ENCODE assay signal across 9 mouse cellular contexts in genomic region chr5:142880806-142881516, GRCm38 (mm10). TPM values are rescaled to one million over a fixed set of nuclear protein-coding genes. Genes with fewer than 3 reads are reported as not detected.
DNase-seq lines count a peak whose midpoint lies in the region; ATAC-seq lines count a peak whose summit lies in the region.
"Had no signal": no experiment of that assay in that cellular context is flagged by ENCODE, and none has a peak within 500 bp of the region (broad histone marks: within the 10 kb centered on the region; RNA-seq: fewer than 3 reads in every experiment).

No protein-coding gene starts in this region.

- H3K4me3 ChIP-seq in liver, embryonic 11.5 days (ENCODE audit: low read depth, low read length) = no peak overlapping the region
- H3K4me3 ChIP-seq in forebrain, embryonic 14.5 days (ENCODE audit: low read depth, low read length) = no peak overlapping the region
- H3K4me3 ChIP-seq in midbrain, embryonic 10.5 days = peak overlapping the region; percentile 23; the same call in 1 of the 2 replicates

- H3K27ac ChIP-seq in liver, embryonic 11.5 days (ENCODE audit: low read depth, low read length) = peak overlapping the region; percentile 32
- H3K27ac ChIP-seq in forebrain, embryonic 14.5 days (ENCODE audit: low read depth, low read length) = peak overlapping the region; percentile 40
- H3K27ac ChIP-seq in midbrain, embryonic 10.5 days (replicated peaks) = peak overlapping the region; percentile 76
- H3K27ac ChIP-seq: macrophage had no signal

- H3K9me3 ChIP-seq in liver, embryonic 11.5 days (ENCODE audit: control insufficient read depth, low read length) = no peaks in the 10 kb centered on the region
- H3K9me3 ChIP-seq in forebrain, embryonic 14.5 days (replicated peaks; ENCODE audit: control insufficient read depth, low read length) = no peaks in the 10 kb centered on the region
- H3K9me3 ChIP-seq in midbrain, embryonic 10.5 days (replicated peaks) = no peaks in the 10 kb centered on the region

- WGBS in liver, embryonic 11.5 days = 36% methylated on average over 13 of the region's 13 CpGs
- WGBS in forebrain, embryonic 14.5 days = 30% methylated on average over 13 of the region's 13 CpGs
- 37% methylated on average over 13 of the region's 13 CpGs for WGBS in midbrain, embryonic 10.5 days

- peaks cover 29% of the 10 kb centered on the region for H3K36me3 ChIP-seq in liver, embryonic 11.5 days (ENCODE audit: control insufficient read depth, insufficient read depth, low read length)
- H3K36me3 ChIP-seq in forebrain, embryonic 14.5 days (ENCODE audit: control insufficient read depth, insufficient read depth, low read length) = peaks cover 46% of the 10 kb centered on the region
- peaks cover 82% of the 10 kb centered on the region for H3K36me3 ChIP-seq in midbrain, embryonic 10.5 days

- H3K4me2 ChIP-seq in liver, embryonic 11.5 days = no peak overlapping the region
- no peak overlapping the region for H3K4me2 ChIP-seq in forebrain, embryonic 14.5 days (ENCODE audit: low read length)

- H3K9ac ChIP-seq in liver, embryonic 11.5 days (ENCODE audit: low read depth, low read length) = no peak overlapping the region
- H3K9ac ChIP-seq in forebrain, embryonic 14.5 days (ENCODE audit: low read length) = peak overlapping the region; percentile 49

- peaks cover 17% of the 10 kb centered on the region for H3K4me1 ChIP-seq in liver, embryonic 11.5 days (replicated peaks; ENCODE audit: control insufficient read depth, insufficient read depth, low read length)
- H3K4me1 ChIP-seq in forebrain, embryonic 14.5 days (ENCODE audit: control insufficient read depth, insufficient read depth, low read length) = peaks cover 9% of the 10 kb centered on the region
- peaks cover 32% of the 10 kb centered on the region for H3K4me1 ChIP-seq in midbrain, embryonic 10.5 days

- DNase-seq in liver, embryonic 11.5 days (ENCODE audit: low spot score) = no peak
- DNase-seq in liver = no peak
- DNase-seq in forebrain, embryonic 14.5 days (ENCODE audit: low spot score) = no peak
- DNase-seq in kidney, adult 8-10 months = peak; percentile 56 to 72
- DNase-seq in midbrain, embryonic 10.5 days (ENCODE audit: low spot score) = peak; percentile 44
- no peak for DNase-seq in urinary bladder, postnatal 36 days (ENCODE audit: low spot score in 2 of 2)

- no peaks in the 10 kb centered on the region for H3K27me3 ChIP-seq in liver, embryonic 11.5 days (replicated peaks; ENCODE audit: control insufficient read depth, insufficient read depth, low read length)
- no peaks in the 10 kb centered on the region for H3K27me3 ChIP-seq in forebrain, embryonic 14.5 days (replicated peaks; ENCODE audit: control insufficient read depth, insufficient read depth, low read length)
- no peaks in the 10 kb centered on the region for H3K27me3 ChIP-seq in midbrain, embryonic 10.5 days (ENCODE audit: low read depth, poor library complexity, severe bottlenecking)

- ATAC-seq in liver, embryonic 11.5 days (replicated peaks; ENCODE audit: low FRiP score) = no peak
- ATAC-seq in forebrain, embryonic 14.5 days = no peak
- ATAC-seq in erythroblast, adult 5-6 weeks (replicated peaks; ENCODE audit: low FRiP score, poor library complexity, severe bottlenecking) = no peak
- no peak for ATAC-seq in megakaryocyte-erythroid progenitor cell, adult 5-6 weeks (replicated peaks; ENCODE audit: low FRiP score, low TSS enrichment, poor library complexity, severe bottlenecking)

RNA-seq across cellular contexts. Expression of gene Fbxl18, which starts 14.3 kb away (rescaled TPM):
- polyA plus RNA-seq in liver, embryonic 11.5 days (2014; fragmentation: Nextera tagmentation; extraction: Ambion mirVana) = 6.7 TPM in 2 replicates
- 14.5 and 20.8 TPM in 2 replicates for polyA plus RNA-seq in forebrain, embryonic 14.5 days (2014; fragmentation: Nextera tagmentation; extraction: Ambion mirVana)
- polyA plus RNA-seq in midbrain, embryonic 10.5 days (2016; fragmentation: Nextera tagmentation; extraction: Ambion mirVana) = 23.4 and 24.6 TPM in 2 replicates
- 0.84 and 8.3 TPM in 2 replicates for total RNA-seq in erythroblast, adult 5-6 weeks (2015; ENCODE audit: low replicate concordance)
- 0.56 and 1.4 TPM in 2 replicates for total RNA-seq in erythroblast, adult 5-6 weeks (2017; ENCODE audit: low replicate concordance)
- total RNA-seq in megakaryocyte-erythroid progenitor cell, adult 5-6 weeks (2014; fragmentation: Nextera tagmentation) = 7.7 and 7.8 TPM in 2 replicates
- 1.4 and 3.9 TPM in 2 replicates for total RNA-seq in megakaryocyte-erythroid progenitor cell, adult 5-6 weeks (2017)

RNA-seq across cellular contexts. Expression of gene Actb, which starts 25.6 kb away (rescaled TPM):
- polyA plus RNA-seq in liver, embryonic 11.5 days (2014; fragmentation: Nextera tagmentation; extraction: Ambion mirVana) = 11,958 and 12,749 TPM in 2 replicates
- 18,122 and 18,216 TPM in 2 replicates for polyA plus RNA-seq in forebrain, embryonic 14.5 days (2014; fragmentation: Nextera tagmentation; extraction: Ambion mirVana)
- 12,690 and 13,877 TPM in 2 replicates for polyA plus RNA-seq in midbrain, embryonic 10.5 days (2016; fragmentation: Nextera tagmentation; extraction: Ambion mirVana)
- total RNA-seq in erythroblast, adult 5-6 weeks (2015; ENCODE audit: low replicate concordance) = 4,143 and 4,236 TPM in 2 replicates
- total RNA-seq in erythroblast, adult 5-6 weeks (2017; ENCODE audit: low replicate concordance) = 1,451 and 2,396 TPM in 2 replicates
- total RNA-seq in megakaryocyte-erythroid progenitor cell, adult 5-6 weeks (2014; fragmentation: Nextera tagmentation) = 1,959 and 3,523 TPM in 2 replicates
- 1,717 and 2,932 TPM in 2 replicates for total RNA-seq in megakaryocyte-erythroid progenitor cell, adult 5-6 weeks (2017)

Comparison
In these comparisons a context has a peak if more than half of its experiments do, and no peak if none do; other contexts are left out.
1. DNase-seq: peak in kidney, adult 8-10 months (2 of 2) and midbrain, embryonic 10.5 days (single experiment); none in liver, embryonic 11.5 days (single experiment), liver (single experiment), forebrain, embryonic 14.5 days (single experiment) and urinary bladder, postnatal 36 days (0 of 2).
2. Peak in every context shown above with its lines, with median percentiles within 50 percentile points of each other: H3K27ac ChIP-seq.